Mouse (Mus musculus): ENCODE results near the gene Slc25a39. TPM values are rescaled to one million over a fixed set of nuclear protein-coding genes. Genes with fewer than 3 reads are reported as not detected.
"Not testable (repeated sequence)": the region's sequence is repeated elsewhere in the genome, so short reads cannot be mapped to it uniquely, and the experiment has no call there.

The Slc25a39 gene
- polyA plus RNA-seq, 1 experiment from 2014 or later = 234 TPM

GRCm38 (mm10) chr11:102421559-102421958 lies 13.8 kb upstream of the Slc25a39 start:
- Histone ChIP-seq H3K27ac (ENCODE audit: low read length) (no peak overlapping the region), H3K36me3 (ENCODE audit: control insufficient read depth, insufficient read depth, low read length) (no peaks in the 10 kb centered on the region), H3K27me3 (ENCODE audit: control insufficient read depth, insufficient read depth, low read depth, low read length) (no peaks in the 10 kb centered on the region), H3K4me1 (replicated peaks; ENCODE audit: control insufficient read depth, insufficient read depth, low read length) (no peaks in the 10 kb centered on the region; the same call in 1 of the 2 replicates), H3K9me3 (ENCODE audit: control insufficient read depth, low read length) (no peaks in the 10 kb centered on the region), H3K9ac (ENCODE audit: low read length) (no peak overlapping the region), H3K4me3 (ENCODE audit: low read length) (no peak overlapping the region), H3K4me2 (ENCODE audit: low read depth, low read length) (no peak overlapping the region)
- WGBS = 42% methylated on average over 8 of the region's 8 CpGs
- no peak for ATAC-seq (ENCODE audit: low read depth)

- Histone ChIP-seq H3K27ac (ENCODE audit: low read length) (no peak overlapping the region), H3K4me3 (ENCODE audit: low read length) (no peak overlapping the region), H3K27me3 (ENCODE audit: control insufficient read depth, insufficient read depth, low read depth, low read length) (no peaks in the 10 kb centered on the region), H3K9ac (ENCODE audit: low read length) (no peak overlapping the region), H3K4me2 (ENCODE audit: low read depth, low read length) (no peak overlapping the region), H3K4me1 (replicated peaks; ENCODE audit: control insufficient read depth, insufficient read depth, low read length) (no peaks in the 10 kb centered on the region), H3K9me3 (ENCODE audit: control insufficient read depth, low read length) (no peaks in the 10 kb centered on the region), H3K36me3 (ENCODE audit: control insufficient read depth, insufficient read depth, low read length) (no peaks in the 10 kb centered on the region)
- no peak for ATAC-seq (ENCODE audit: low read depth)
Measured at GRCm38 (mm10) chr11:102418887-102419286, 11.1 kb upstream of the Slc25a39 start.

GRCm38 (mm10) chr11:102417160-102417559 lies 9.4 kb upstream of the Slc25a39 start:
- H3K27ac ChIP-seq (ENCODE audit: low read length) = no peak overlapping the region
- H3K36me3 ChIP-seq (ENCODE audit: control insufficient read depth, insufficient read depth, low read length) = no peaks in the 10 kb centered on the region
- no peaks in the 10 kb centered on the region for H3K9me3 ChIP-seq (ENCODE audit: control insufficient read depth, low read length)
- no peak overlapping the region for H3K4me3 ChIP-seq (ENCODE audit: low read length)
- H3K4me1 ChIP-seq (replicated peaks; ENCODE audit: control insufficient read depth, insufficient read depth, low read length) = no peaks in the 10 kb centered on the region
- 62% methylated on average over 1 of the region's 1 CpGs for WGBS
- H3K27me3 ChIP-seq (ENCODE audit: control insufficient read depth, insufficient read depth, low read depth, low read length) = no peaks in the 10 kb centered on the region
- H3K9ac ChIP-seq (ENCODE audit: low read length) = no peak overlapping the region
- ATAC-seq (ENCODE audit: low read depth) = no peak
- no peak overlapping the region for H3K4me2 ChIP-seq (ENCODE audit: low read depth, low read length)

- Histone ChIP-seq H3K4me2 (ENCODE audit: low read depth, low read length) (no peak overlapping the region), H3K9me3 (ENCODE audit: control insufficient read depth, low read length) (no peaks in the 10 kb centered on the region), H3K4me1 (replicated peaks; ENCODE audit: control insufficient read depth, insufficient read depth, low read length) (peaks cover 2% of the 10 kb centered on the region; the same call in 1 of the 2 replicates), H3K27me3 (ENCODE audit: control insufficient read depth, insufficient read depth, low read depth, low read length) (no peaks in the 10 kb centered on the region), H3K4me3 (ENCODE audit: low read length) (no peak overlapping the region), H3K36me3 (ENCODE audit: control insufficient read depth, insufficient read depth, low read length) (no peaks in the 10 kb centered on the region), H3K27ac (ENCODE audit: low read length) (no peak overlapping the region), H3K9ac (ENCODE audit: low read length) (no peak overlapping the region)
- ATAC-seq (ENCODE audit: low read depth) = no peak
- WGBS = 59% methylated on average over 10 of the region's 10 CpGs
Measured at GRCm38 (mm10) chr11:102415034-102415802, 7.5 kb upstream of the Slc25a39 start.

GRCm38 (mm10) chr11:102413059-102413458 lies 5.3 kb upstream of the Slc25a39 start:
- ATAC-seq (ENCODE audit: low read depth) = no peak
- Histone ChIP-seq H3K9ac (ENCODE audit: low read length) (no peak overlapping the region), H3K9me3 (ENCODE audit: control insufficient read depth, low read length) (no peaks in the 10 kb centered on the region)

GRCm38 (mm10) chr11:102411704-102412103 lies 4.0 kb upstream of the Slc25a39 start:
- Histone ChIP-seq H3K9me3 (ENCODE audit: control insufficient read depth, low read length) (no peaks in the 10 kb centered on the region), H3K9ac (ENCODE audit: low read length) (no peak overlapping the region), H3K36me3 (ENCODE audit: control insufficient read depth, insufficient read depth, low read length) (no peaks in the 10 kb centered on the region), H3K4me2 (ENCODE audit: low read depth, low read length) (no peak overlapping the region), H3K4me3 (ENCODE audit: low read length) (no peak overlapping the region), H3K4me1 (replicated peaks; ENCODE audit: control insufficient read depth, insufficient read depth, low read length) (peaks cover 3% of the 10 kb centered on the region), H3K27me3 (ENCODE audit: control insufficient read depth, insufficient read depth, low read depth, low read length) (no peaks in the 10 kb centered on the region), H3K27ac (ENCODE audit: low read length) (no peak overlapping the region; the same call in 1 of the 2 replicates)
- ATAC-seq (ENCODE audit: low read depth) = peak; percentile 15; the same call in 1 of the 2 replicates
- WGBS = 6% methylated on average over 11 of the region's 11 CpGs

More at GRCm38 (mm10) chr11:102413059-102413458, 5.3 kb upstream of the Slc25a39 start:
- Histone ChIP-seq H3K27me3 (ENCODE audit: control insufficient read depth, insufficient read depth, low read depth, low read length) (no peaks in the 10 kb centered on the region), H3K36me3 (ENCODE audit: control insufficient read depth, insufficient read depth, low read length) (no peaks in the 10 kb centered on the region), H3K4me3 (ENCODE audit: low read length) (no peak overlapping the region), H3K27ac (ENCODE audit: low read length) (no peak overlapping the region), H3K4me1 (replicated peaks; ENCODE audit: control insufficient read depth, insufficient read depth, low read length) (peaks cover 2% of the 10 kb centered on the region), H3K4me2 (ENCODE audit: low read depth, low read length) (no peak overlapping the region)
- WGBS = 72% methylated on average over 8 of the region's 8 CpGs

- Histone ChIP-seq H3K4me2 (ENCODE audit: low read depth, low read length) (no peak overlapping the region), H3K9ac (ENCODE audit: low read length) (0 out of 2 replicates have a peak overlapping the region, but pooled peaks have one; percentile 6), H3K4me1 (replicated peaks; ENCODE audit: control insufficient read depth, insufficient read depth, low read length) (peaks cover 10% of the 10 kb centered on the region), H3K36me3 (ENCODE audit: control insufficient read depth, insufficient read depth, low read length) (no peaks in the 10 kb centered on the region), H3K9me3 (ENCODE audit: control insufficient read depth, low read length) (no peaks in the 10 kb centered on the region), H3K27me3 (ENCODE audit: control insufficient read depth, insufficient read depth, low read depth, low read length) (no peaks in the 10 kb centered on the region), H3K27ac (ENCODE audit: low read length) (no peak overlapping the region), H3K4me3 (ENCODE audit: low read length) (no peak overlapping the region)
- 56% methylated on average over 3 of the region's 3 CpGs for WGBS
- ATAC-seq (ENCODE audit: low read depth) = no peak
Measured at GRCm38 (mm10) chr11:102411061-102411460, 3.3 kb upstream of the Slc25a39 start.

GRCm38 (mm10) chr11:102410345-102410744 lies 2.6 kb upstream of the Slc25a39 start:
- H3K9me3 ChIP-seq (ENCODE audit: control insufficient read depth, low read length); H3K27ac ChIP-seq (ENCODE audit: low read length); H3K4me2 ChIP-seq (ENCODE audit: low read depth, low read length); H3K27me3 ChIP-seq (ENCODE audit: control insufficient read depth, insufficient read depth, low read depth, low read length); ATAC-seq (ENCODE audit: low read depth); H3K36me3 ChIP-seq (ENCODE audit: control insufficient read depth, insufficient read depth, low read length); H3K9ac ChIP-seq (ENCODE audit: low read length); H3K4me3 ChIP-seq (ENCODE audit: low read length): not testable (repeated sequence)
- H3K4me1 ChIP-seq (replicated peaks; ENCODE audit: control insufficient read depth, insufficient read depth, low read length) = peaks cover 15% of the 10 kb centered on the region
- 96% methylated on average over 3 of the region's 3 CpGs for WGBS

GRCm38 (mm10) chr11:102409795-102410330 lies 2.1 kb upstream of the Slc25a39 start:
- Histone ChIP-seq H3K27ac (ENCODE audit: low read length) (no peak overlapping the region), H3K4me2 (ENCODE audit: low read depth, low read length) (no peak overlapping the region), H3K4me3 (ENCODE audit: low read length) (no peak overlapping the region), H3K36me3 (ENCODE audit: control insufficient read depth, insufficient read depth, low read length) (no peaks in the 10 kb centered on the region), H3K4me1 (replicated peaks; ENCODE audit: control insufficient read depth, insufficient read depth, low read length) (peaks cover 20% of the 10 kb centered on the region), H3K9me3 (ENCODE audit: control insufficient read depth, low read length) (no peaks in the 10 kb centered on the region), H3K27me3 (ENCODE audit: control insufficient read depth, insufficient read depth, low read depth, low read length) (no peaks in the 10 kb centered on the region), H3K9ac (ENCODE audit: low read length) (no peak overlapping the region)
- 65% methylated on average over 3 of the region's 3 CpGs for WGBS
- ATAC-seq (ENCODE audit: low read depth) = no peak

Measured in lung, embryonic 16.5 days (tissue).